Mouse (Mus musculus): ENCODE results near the gene Mettl27. TPM values are rescaled to one million over a fixed set of nuclear protein-coding genes. Genes with fewer than 3 reads are reported as not detected.
A peak's percentile ranks its signal among the peaks of the same experiment; 100 is the strongest.
"Not testable (repeated sequence)": the region's sequence is repeated elsewhere in the genome, so short reads cannot be mapped to it uniquely, and the experiment has no call there.

Mettl27 gene
- polyA plus RNA-seq, 1 experiment, result 26.7 TPM

DNA sequence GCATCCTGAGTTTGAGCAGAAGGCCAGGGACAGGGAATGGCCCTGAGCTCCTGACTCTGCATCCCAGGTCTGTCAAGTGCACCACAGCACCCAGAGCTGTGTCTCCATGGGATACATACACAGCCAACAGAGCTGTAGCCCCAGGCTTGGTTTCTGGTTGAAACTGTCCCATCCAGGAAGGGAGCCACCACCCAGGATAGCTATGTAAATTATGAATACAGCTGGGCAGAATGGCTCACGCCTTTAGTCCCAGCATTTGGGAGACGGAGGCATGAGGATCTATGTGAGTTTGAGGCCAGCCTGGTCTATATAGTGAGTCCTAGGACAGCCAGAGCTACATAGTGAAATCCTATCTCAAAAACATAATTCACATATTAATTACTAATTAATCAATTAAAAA lies 2.2 kb upstream of the Mettl27 start:
- Histone ChIP-seq H3K4me1 (replicated peaks; ENCODE audit: control insufficient read depth, insufficient read depth, low read length) (peaks cover 16% of the 10 kb centered on the region), H3K27ac (ENCODE audit: control insufficient read depth, insufficient read depth, low read length) (no peak overlapping the region), H3K36me3 (ENCODE audit: control insufficient read depth, insufficient read depth, low read length) (no peaks in the 10 kb centered on the region), H3K27me3 (ENCODE audit: control insufficient read depth, insufficient read depth, low read length) (no peaks in the 10 kb centered on the region), H3K4me3 (ENCODE audit: control insufficient read depth, insufficient read depth, low read length) (no peak overlapping the region)
- 90% methylated on average over 2 of the region's 2 CpGs for WGBS
- DNase-seq, result no peak
- no peak for TF ChIP-seq POLR2A (IDR thresholded peaks at IDR 0.05; ENCODE audit: control insufficient read depth, extremely low read depth, insufficient read depth, low read length, poor library complexity)
- TF ChIP-seq CTCF (IDR thresholded peaks at IDR 0.05; ENCODE audit: borderline replicate concordance, control insufficient read depth, extremely low read depth, insufficient read depth, low read length, poor library complexity), result no peak

DNA sequence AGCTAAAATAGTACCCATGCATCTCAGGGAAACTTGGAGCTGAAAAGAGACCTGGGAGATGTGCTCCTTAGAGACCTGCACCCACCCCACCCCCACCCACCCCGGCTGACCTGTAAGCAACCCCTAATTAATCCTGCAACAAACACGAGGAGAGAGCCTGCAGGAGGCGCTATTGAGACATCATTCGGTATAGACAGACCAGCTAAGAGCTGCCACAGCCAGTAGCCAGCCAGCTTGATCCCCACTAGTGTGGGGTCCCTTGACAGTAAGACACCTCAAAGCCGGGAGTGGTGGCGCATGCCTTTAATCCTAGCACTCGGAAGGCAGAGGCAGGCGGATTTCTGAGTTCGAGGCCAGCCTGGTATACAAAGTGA lies 722 bp downstream of the Mettl27 start:
- 30% methylated on average over 9 of the region's 9 CpGs for WGBS
- Histone ChIP-seq H3K27ac (ENCODE audit: control insufficient read depth, insufficient read depth, low read length) (peak overlapping the region; percentile 61; the same call in 1 of the 2 replicates), H3K27me3 (ENCODE audit: control insufficient read depth, insufficient read depth, low read length) (no peaks in the 10 kb centered on the region), H3K36me3 (ENCODE audit: control insufficient read depth, insufficient read depth, low read length) (no peaks in the 10 kb centered on the region), H3K4me3 (ENCODE audit: control insufficient read depth, insufficient read depth, low read length) (peak overlapping the region; percentile 87), H3K4me1 (replicated peaks; ENCODE audit: control insufficient read depth, insufficient read depth, low read length) (peaks cover 16% of the 10 kb centered on the region)
- DNase-seq, result peak; percentile 72
- TF ChIP-seq CTCF (IDR thresholded peaks at IDR 0.05; ENCODE audit: borderline replicate concordance, control insufficient read depth, extremely low read depth, insufficient read depth, low read length, poor library complexity), result no peak; the same call in 1 of the 2 replicates
- TF ChIP-seq POLR2A (IDR thresholded peaks at IDR 0.05; ENCODE audit: control insufficient read depth, extremely low read depth, insufficient read depth, low read length, poor library complexity), result no peak

GRCm38 (mm10) chr5:134933281-134933680 lies 1.1 kb downstream of the Mettl27 start:
- TF ChIP-seq CTCF (IDR thresholded peaks at IDR 0.05; ENCODE audit: borderline replicate concordance, control insufficient read depth, extremely low read depth, insufficient read depth, low read length, poor library complexity), result no peak
- no peak for TF ChIP-seq POLR2A (IDR thresholded peaks at IDR 0.05; ENCODE audit: control insufficient read depth, extremely low read depth, insufficient read depth, low read length, poor library complexity)
- Histone ChIP-seq H3K4me3 (ENCODE audit: control insufficient read depth, insufficient read depth, low read length) (0 out of 2 replicates have a peak overlapping the region, but pooled peaks have one; percentile 1), H3K27me3 (ENCODE audit: control insufficient read depth, insufficient read depth, low read length) (no peaks in the 10 kb centered on the region), H3K36me3 (ENCODE audit: control insufficient read depth, insufficient read depth, low read length) (no peaks in the 10 kb centered on the region), H3K27ac (ENCODE audit: control insufficient read depth, insufficient read depth, low read length) (peak overlapping the region; percentile 61), H3K4me1 (replicated peaks; ENCODE audit: control insufficient read depth, insufficient read depth, low read length) (peaks cover 16% of the 10 kb centered on the region)
- DNase-seq, result peak; percentile 50
- 17% methylated on average over 8 of the region's 8 CpGs for WGBS

GRCm38 (mm10) chr5:134933686-134934085 lies 1.5 kb downstream of the Mettl27 start:
- Histone ChIP-seq H3K4me1 (replicated peaks; ENCODE audit: control insufficient read depth, insufficient read depth, low read length) (peaks cover 20% of the 10 kb centered on the region), H3K27ac (ENCODE audit: control insufficient read depth, insufficient read depth, low read length) (peak overlapping the region; percentile 33)
- DNase-seq; H3K27me3 ChIP-seq (ENCODE audit: control insufficient read depth, insufficient read depth, low read length); H3K4me3 ChIP-seq (ENCODE audit: control insufficient read depth, insufficient read depth, low read length); H3K36me3 ChIP-seq (ENCODE audit: control insufficient read depth, insufficient read depth, low read length): not testable (repeated sequence)
- WGBS, result 97% methylated on average over 5 of the region's 5 CpGs

GRCm38 (mm10) chr5:134934666-134935065 lies 2.5 kb downstream of the Mettl27 start:
- no peaks in the 10 kb centered on the region for H3K27me3 ChIP-seq (ENCODE audit: control insufficient read depth, insufficient read depth, low read length)
- WGBS, result 75% methylated on average over 3 of the region's 3 CpGs
- TF ChIP-seq POLR2A (IDR thresholded peaks at IDR 0.05; ENCODE audit: control insufficient read depth, extremely low read depth, insufficient read depth, low read length, poor library complexity) (no peak), CTCF (IDR thresholded peaks at IDR 0.05; ENCODE audit: borderline replicate concordance, control insufficient read depth, extremely low read depth, insufficient read depth, low read length, poor library complexity) (no peak)
- H3K36me3 ChIP-seq (ENCODE audit: control insufficient read depth, insufficient read depth, low read length), result no peaks in the 10 kb centered on the region
- no peak overlapping the region for H3K4me3 ChIP-seq (ENCODE audit: control insufficient read depth, insufficient read depth, low read length)
- peaks cover 23% of the 10 kb centered on the region for H3K4me1 ChIP-seq (replicated peaks; ENCODE audit: control insufficient read depth, insufficient read depth, low read length)
- DNase-seq, result no peak
- H3K27ac ChIP-seq (ENCODE audit: control insufficient read depth, insufficient read depth, low read length), result no peak overlapping the region

- 96% methylated on average over 6 of the region's 6 CpGs for WGBS
- TF ChIP-seq POLR2A (IDR thresholded peaks at IDR 0.05; ENCODE audit: control insufficient read depth, extremely low read depth, insufficient read depth, low read length, poor library complexity) (no peak), CTCF (IDR thresholded peaks at IDR 0.05; ENCODE audit: borderline replicate concordance, control insufficient read depth, extremely low read depth, insufficient read depth, low read length, poor library complexity) (no peak)
These were observed 3.9 kb downstream of the Mettl27 start for GRCm38 (mm10) chr5:134936051-134936450.

DNA sequence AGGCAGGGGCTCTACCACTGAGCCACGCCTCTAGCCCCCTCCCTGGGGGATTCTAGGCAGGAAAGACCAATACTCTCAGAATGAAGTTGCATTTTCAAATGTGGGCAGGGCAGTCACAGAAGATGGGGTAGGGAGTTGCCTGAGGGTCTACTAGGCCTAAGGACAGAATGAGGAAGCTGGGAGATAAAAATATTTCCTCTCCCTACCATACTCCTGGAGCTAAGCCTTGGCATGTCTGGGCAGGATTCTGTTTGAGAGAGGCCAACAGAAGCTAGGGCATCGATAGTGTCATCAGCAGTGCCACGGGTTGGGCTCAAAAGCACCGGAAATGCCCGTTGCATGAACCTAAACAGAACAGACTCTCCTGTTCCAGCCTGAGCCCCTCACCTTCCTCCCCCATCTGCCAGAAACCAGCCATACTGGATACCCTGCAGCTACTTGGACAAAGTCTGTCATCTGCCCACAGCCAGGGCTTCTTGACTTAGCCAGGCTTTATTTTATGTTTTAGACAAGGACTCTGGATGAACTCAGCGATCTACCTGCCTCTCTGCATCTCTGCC lies 4.5 kb downstream of the Mettl27 start:
- Histone ChIP-seq H3K27me3 (ENCODE audit: control insufficient read depth, insufficient read depth, low read length) (no peaks in the 10 kb centered on the region), H3K27ac (ENCODE audit: control insufficient read depth, insufficient read depth, low read length) (no peak overlapping the region), H3K4me1 (replicated peaks; ENCODE audit: control insufficient read depth, insufficient read depth, low read length) (peaks cover 39% of the 10 kb centered on the region), H3K36me3 (ENCODE audit: control insufficient read depth, insufficient read depth, low read length) (no peaks in the 10 kb centered on the region), H3K4me3 (ENCODE audit: control insufficient read depth, insufficient read depth, low read length) (no peak overlapping the region)
- WGBS, result 86% methylated on average over 6 of the region's 6 CpGs
- DNase-seq, result no peak
- no peak for TF ChIP-seq POLR2A (IDR thresholded peaks at IDR 0.05; ENCODE audit: control insufficient read depth, extremely low read depth, insufficient read depth, low read length, poor library complexity)
- TF ChIP-seq CTCF (IDR thresholded peaks at IDR 0.05; ENCODE audit: borderline replicate concordance, control insufficient read depth, extremely low read depth, insufficient read depth, low read length, poor library complexity), result no peak

More at GRCm38 (mm10) chr5:134936051-134936450, 3.9 kb downstream of the Mettl27 start:
- Histone ChIP-seq H3K4me3 (ENCODE audit: control insufficient read depth, insufficient read depth, low read length) (no peak overlapping the region), H3K36me3 (ENCODE audit: control insufficient read depth, insufficient read depth, low read length) (no peaks in the 10 kb centered on the region), H3K4me1 (replicated peaks; ENCODE audit: control insufficient read depth, insufficient read depth, low read length) (peaks cover 32% of the 10 kb centered on the region), H3K27me3 (ENCODE audit: control insufficient read depth, insufficient read depth, low read length) (no peaks in the 10 kb centered on the region), H3K27ac (ENCODE audit: control insufficient read depth, insufficient read depth, low read length) (no peak overlapping the region)
- DNase-seq, result no peak
